Mouse (Mus musculus) embryonic facial prominence, embryonic 13.5 days (tissue): Measurements from ENCODE around the gene Chrna7. TPM values are rescaled to one million over a fixed set of nuclear protein-coding genes. Genes with fewer than 3 reads are reported as not detected.

Experiments
- ATAC-seq: fragments of 200-750 bp; cut with Nextera tagmentation; 2 replicates; pipeline ENCODE4 v1.8.0; 2017; ENCODE audit warnings: low read depth; ENCODE audit not compliant: insufficient number of reproducible peaks, insufficient read depth, low FRiP score, low TSS enrichment
- H3K27ac ChIP-seq: fragments of 300-500 bp; sonication (generic); 2 replicates; pipeline ENCODE4 v1.5.1; 2015; ENCODE audit warnings: moderate library complexity, mild to moderate bottlenecking, inconsistent platforms
- H3K27me3 ChIP-seq: fragments of 300-500 bp; sonication (generic); 2 replicates; pipeline ENCODE4 v1.6.1; 2015; ENCODE audit warnings: mild to moderate bottlenecking, inconsistent platforms
- H3K36me3 ChIP-seq: fragments of 300-500 bp; sonication (generic); 2 replicates; pipeline ENCODE4 v1.6.1; 2015; ENCODE audit warnings: mild to moderate bottlenecking, inconsistent platforms
- H3K4me1 ChIP-seq: fragments of 300-500 bp; sonication (generic); 2 replicates; pipeline ENCODE4 v1.6.1; 2015; ENCODE audit warnings: inconsistent platforms
- H3K4me2 ChIP-seq: fragments of 300-500 bp; sonication (generic); 2 replicates; pipeline ENCODE4 v1.6.1; 2015; ENCODE audit warnings: moderate library complexity, mild to moderate bottlenecking, inconsistent platforms
- H3K4me3 ChIP-seq: fragments of 300-500 bp; sonication (generic); 2 replicates; pipeline ENCODE4 v1.5.1; 2015; ENCODE audit warnings: mild to moderate bottlenecking, inconsistent platforms
- H3K9ac ChIP-seq: fragments of 300-500 bp; sonication (generic); 2 replicates; pipeline ENCODE4 v1.6.1; 2015; ENCODE audit warnings: mild to moderate bottlenecking, inconsistent platforms
- H3K9me3 ChIP-seq: fragments of 300-500 bp; sonication (generic); 2 replicates; pipeline ENCODE4 v1.6.1; 2016; ENCODE audit warnings: inconsistent platforms
- WGBS: fragments of 180-500 bp; shearing (Covaris S2); methylation state at CpG from one replicate; pipeline ENCODE4 v1.1.7; 2015; ENCODE audit warnings: mixed read lengths; 5-methylcytosine and 5-hydroxymethylcytosine counted together
- polyA plus RNA-seq: library from polyadenylated mRNA; unstranded; fragments of >200 nt; fragmentation: Nextera tagmentation; extraction: Ambion mirVana; gene quantifications from 2 replicates; pipeline ENCODE4 v1.2.1, GENCODE M21; 2015

Chrna7 gene
- polyA plus RNA-seq: 0.94 and 1.1 TPM in 2 replicates

GRCm38 (mm10) chr7:63212084-63212723 lies at the start of gene Chrna7:
Gene Chrna7 (minus strand): TSS chr7:63212569.
- no peaks in the 10 kb centered on the region for H3K9me3 ChIP-seq
- peak within 1 kb of the TSS; percentile 72 for H3K9ac ChIP-seq
- no peaks in the 10 kb centered on the region for H3K36me3 ChIP-seq
- under 1% methylated on average over 63 of the region's 73 CpGs for WGBS
- peaks cover 6% of the 10 kb centered on the region for H3K4me1 ChIP-seq
- H3K27me3 ChIP-seq: peaks cover 19% of the 10 kb centered on the region
- peak within 1 kb of the TSS; percentile 92 for H3K4me2 ChIP-seq
- H3K27ac ChIP-seq: no peak within 1 kb of the TSS
- H3K4me3 ChIP-seq: peak within 1 kb of the TSS; percentile 64
- ATAC-seq: peak; percentile 83

DNA sequence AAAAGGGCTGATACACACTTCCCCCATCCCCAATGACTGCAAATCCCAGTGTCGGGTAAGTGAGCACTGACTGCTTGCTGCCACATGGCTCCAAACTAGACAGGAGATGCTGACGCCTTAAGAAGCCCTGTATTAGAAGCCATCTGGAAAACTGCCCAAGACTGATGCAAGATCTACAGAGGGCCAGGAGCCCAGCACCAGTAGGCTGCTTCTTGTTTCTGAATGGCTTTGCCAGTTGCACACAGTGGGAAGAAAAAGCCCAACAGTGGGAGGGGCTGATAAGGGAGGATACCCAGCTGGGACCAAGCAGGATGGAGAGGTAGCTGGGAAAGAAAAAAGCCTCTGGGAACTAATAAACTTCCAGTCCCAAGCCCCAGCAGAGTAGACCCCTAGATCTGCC lies 37.0 kb upstream of the Chrna7 start:
- H3K36me3 ChIP-seq: no peaks in the 10 kb centered on the region
- 72% methylated on average over 2 of the region's 2 CpGs for WGBS
- H3K4me2 ChIP-seq: no peak overlapping the region
- H3K9me3 ChIP-seq: no peaks in the 10 kb centered on the region
- H3K4me3 ChIP-seq: no peak overlapping the region
- H3K9ac ChIP-seq: no peak overlapping the region
- H3K27ac ChIP-seq: no peak overlapping the region
- ATAC-seq: no peak
- H3K4me1 ChIP-seq: no peaks in the 10 kb centered on the region
- H3K27me3 ChIP-seq: no peaks in the 10 kb centered on the region

- Histone ChIP-seq H3K36me3 (no peaks in the 10 kb centered on the region), H3K27ac (no peak overlapping the region), H3K4me1 (no peaks in the 10 kb centered on the region), H3K27me3 (no peaks in the 10 kb centered on the region), H3K9me3 (no peaks in the 10 kb centered on the region), H3K4me2 (no peak overlapping the region), H3K4me3 (no peak overlapping the region), H3K9ac (no peak overlapping the region)
- ATAC-seq: no peak
- 74% methylated on average over 3 of the region's 3 CpGs for WGBS
Observed at GRCm38 (mm10) chr7:63237852-63238516, 25.6 kb upstream of the Chrna7 start.

GRCm38 (mm10) chr7:63225066-63225780 lies 12.9 kb upstream of the Chrna7 start:
- Histone ChIP-seq H3K27ac (no peak overlapping the region), H3K9me3 (no peaks in the 10 kb centered on the region), H3K36me3 (no peaks in the 10 kb centered on the region), H3K4me1 (no peaks in the 10 kb centered on the region), H3K27me3 (no peaks in the 10 kb centered on the region), H3K9ac (no peak overlapping the region), H3K4me2 (no peak overlapping the region), H3K4me3 (no peak overlapping the region)
- ATAC-seq: no peak
- 37% methylated on average over 7 of the region's 7 CpGs for whole genome bisulfite sequencing

DNA sequence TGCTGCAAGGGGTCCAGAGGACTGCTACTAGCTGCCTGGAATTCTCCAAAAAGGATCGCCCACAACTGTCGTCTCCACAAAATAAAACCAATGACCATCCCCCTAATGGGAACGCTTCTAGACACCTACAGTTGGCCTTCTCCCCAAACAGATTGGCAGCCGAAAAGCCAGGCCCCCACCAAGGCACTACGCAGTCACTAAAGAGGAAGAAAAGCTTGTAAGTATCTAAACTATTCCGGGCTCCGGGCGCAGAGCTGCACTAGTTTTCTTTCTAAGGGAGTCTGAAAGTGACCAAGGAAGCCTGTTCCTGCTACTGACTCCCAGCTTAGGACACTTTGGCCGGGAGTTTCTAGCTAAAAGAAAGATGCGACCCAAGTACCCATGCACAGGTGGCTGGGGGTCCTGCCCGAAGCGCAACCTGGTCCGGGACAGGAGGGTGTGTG lies 707 bp downstream of the Chrna7 start:
- Histone ChIP-seq H3K27ac (no peak overlapping the region), H3K4me1 (peaks cover 6% of the 10 kb centered on the region), H3K4me2 (peak overlapping the region; percentile 92), H3K9ac (peak overlapping the region; percentile 72), H3K27me3 (peaks cover 19% of the 10 kb centered on the region), H3K36me3 (no peaks in the 10 kb centered on the region), H3K4me3 (peak overlapping the region; percentile 64), H3K9me3 (no peaks in the 10 kb centered on the region)
- no peak for ATAC-seq
- 1% methylated on average over 13 of the region's 13 CpGs for WGBS

GRCm38 (mm10) chr7:63209501-63209900 lies 2.9 kb downstream of the Chrna7 start:
- 26% methylated on average over 4 of the region's 4 CpGs for WGBS
- Histone ChIP-seq H3K27ac (no peak overlapping the region), H3K9me3 (no peaks in the 10 kb centered on the region), H3K27me3 (peaks cover 19% of the 10 kb centered on the region), H3K36me3 (no peaks in the 10 kb centered on the region), H3K4me2 (no peak overlapping the region), H3K4me3 (no peak overlapping the region), H3K9ac (no peak overlapping the region), H3K4me1 (peaks cover 6% of the 10 kb centered on the region)
- ATAC-seq: no peak

GRCm38 (mm10) chr7:63207137-63207536 lies 5.2 kb downstream of the Chrna7 start:
- Histone ChIP-seq H3K9ac (no peak overlapping the region), H3K4me3 (no peak overlapping the region), H3K9me3 (no peaks in the 10 kb centered on the region), H3K4me1 (peaks cover 6% of the 10 kb centered on the region), H3K27ac (no peak overlapping the region), H3K36me3 (no peaks in the 10 kb centered on the region), H3K4me2 (no peak overlapping the region), H3K27me3 (peaks cover 18% of the 10 kb centered on the region)
- ATAC-seq: no peak
- 65% methylated on average over 2 of the region's 2 CpGs for WGBS

DNA sequence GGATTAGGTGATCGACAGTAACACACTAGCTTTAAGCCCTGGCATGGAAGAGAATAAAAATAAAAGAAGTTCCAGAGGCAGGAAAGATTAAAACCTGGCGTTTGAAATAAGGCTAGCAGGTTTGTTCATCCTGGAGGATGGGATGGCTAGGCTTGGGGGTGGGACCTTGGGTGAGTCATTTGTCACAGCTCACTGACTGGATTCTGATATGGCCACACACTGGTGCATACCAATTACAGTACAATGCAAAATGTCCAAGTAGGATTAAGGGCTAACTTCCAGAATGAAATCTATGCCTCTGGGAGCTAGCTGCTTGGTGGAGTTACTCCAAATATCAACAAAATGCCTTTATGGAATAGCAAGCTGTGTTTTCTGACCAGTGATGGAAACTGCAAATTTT lies 16.8 kb downstream of the Chrna7 start:
- H3K4me2 ChIP-seq: no peak overlapping the region
- 57% methylated on average over 2 of the region's 2 CpGs for WGBS
- H3K36me3 ChIP-seq: no peaks in the 10 kb centered on the region
- H3K4me3 ChIP-seq: no peak overlapping the region
- no peak for ATAC-seq
- no peaks in the 10 kb centered on the region for H3K27me3 ChIP-seq
- H3K9ac ChIP-seq: no peak overlapping the region
- no peak overlapping the region for H3K27ac ChIP-seq
- no peaks in the 10 kb centered on the region for H3K4me1 ChIP-seq
- no peaks in the 10 kb centered on the region for H3K9me3 ChIP-seq

DNA sequence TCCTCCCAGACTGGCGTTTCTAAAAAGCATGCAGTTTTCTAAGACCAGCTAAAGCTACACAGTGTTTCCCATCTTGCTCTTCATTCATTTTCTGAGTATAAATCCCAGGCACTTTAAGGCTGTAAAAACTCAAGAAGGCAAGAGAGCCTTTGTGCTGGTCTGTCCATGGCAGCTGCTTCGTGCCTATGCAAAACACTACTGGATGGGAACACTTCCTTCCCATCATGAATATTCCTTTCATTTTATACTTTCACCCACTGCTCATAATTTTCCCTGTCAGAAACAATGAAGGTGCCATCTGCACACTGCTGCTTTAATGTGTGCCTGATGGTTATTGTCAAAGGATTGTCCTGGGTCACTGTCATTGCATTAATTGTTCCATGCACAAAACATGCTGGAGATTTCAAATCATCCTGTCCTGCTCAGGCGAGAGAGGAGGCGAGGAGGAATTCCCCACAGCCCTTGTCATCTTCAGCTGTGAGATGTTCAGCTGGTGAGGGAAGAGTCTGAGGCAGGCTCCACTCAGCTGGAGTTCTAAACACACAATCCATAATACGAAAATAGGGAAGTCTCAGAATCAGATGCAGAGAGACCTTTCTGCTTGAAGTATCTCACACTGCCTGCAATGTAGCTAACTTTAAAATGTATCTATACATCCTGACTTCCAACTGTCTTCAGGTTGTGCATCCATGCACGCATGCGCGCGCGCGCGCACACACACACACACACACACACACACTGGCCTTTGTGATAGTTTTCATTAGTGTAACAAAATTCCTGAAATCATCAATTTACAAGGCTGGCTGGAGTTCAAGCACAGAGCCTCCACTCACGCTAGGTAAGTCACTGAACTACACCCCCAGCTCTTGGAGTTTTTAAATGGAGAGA lies 22.5 kb downstream of the Chrna7 start:
- Histone ChIP-seq H3K4me2 (no peak overlapping the region), H3K27ac (no peak overlapping the region), H3K9me3 (no peaks in the 10 kb centered on the region), H3K4me3 (no peak overlapping the region), H3K27me3 (no peaks in the 10 kb centered on the region), H3K9ac (no peak overlapping the region), H3K4me1 (no peaks in the 10 kb centered on the region), H3K36me3 (no peaks in the 10 kb centered on the region)
- no peak for ATAC-seq
- 85% methylated on average over 13 of the region's 13 CpGs for WGBS

GRCm38 (mm10) chr7:63170063-63170787 lies 42.1 kb downstream of the Chrna7 start:
- WGBS: 75% methylated on average over 3 of the region's 3 CpGs
- ATAC-seq: no peak
- no peak overlapping the region for H3K4me2 ChIP-seq
- H3K9ac ChIP-seq: no peak overlapping the region
- no peaks in the 10 kb centered on the region for H3K4me1 ChIP-seq
- no peak overlapping the region for H3K4me3 ChIP-seq
- H3K27me3 ChIP-seq: no peaks in the 10 kb centered on the region
- H3K36me3 ChIP-seq: no peaks in the 10 kb centered on the region
- no peak overlapping the region for H3K27ac ChIP-seq
- 0 out of 2 replicates have a peak, but pooled peaks cover 5% of the 10 kb centered on the region for H3K9me3 ChIP-seq

GRCm38 (mm10) chr7:63164617-63165016 lies 47.8 kb downstream of the Chrna7 start:
- Histone ChIP-seq H3K9me3 (no peaks in the 10 kb centered on the region), H3K4me2 (no peak overlapping the region), H3K36me3 (no peaks in the 10 kb centered on the region), H3K4me3 (no peak overlapping the region), H3K27me3 (no peaks in the 10 kb centered on the region), H3K4me1 (no peaks in the 10 kb centered on the region), H3K27ac (no peak overlapping the region), H3K9ac (no peak overlapping the region)
- no peak for ATAC-seq
- 86% methylated on average over 3 of the region's 3 CpGs for WGBS
